Mouse (Mus musculus) midbrain, embryonic 16.5 days (tissue): ENCODE measurements around the gene Uhmk1. TPM values are rescaled to one million over a fixed set of nuclear protein-coding genes. Genes with fewer than 3 reads are reported as not detected.

Experiments
- ATAC-seq: fragments of 200-750 bp; cut with Nextera tagmentation; 2 replicates; pipeline ENCODE4 v1.8.0; 2017; ENCODE audit warnings: moderate TSS enrichment
- H3K27ac ChIP-seq: fragments of 300-500 bp; sonication (generic); 2 replicates; pipeline ENCODE4 v1.5.1; 2014; ENCODE audit warnings: mild to moderate bottlenecking, low read length, mixed read lengths
- H3K27me3 ChIP-seq: fragments of 300-500 bp; sonication (generic); 2 replicates; pipeline ENCODE4 v1.6.1; 2014; ENCODE audit warnings: low read depth, low read length, mixed read lengths; ENCODE audit not compliant: control insufficient read depth, insufficient read depth
- H3K36me3 ChIP-seq: fragments of 300-500 bp; sonication (generic); 2 replicates; pipeline ENCODE4 v1.6.1; 2014; ENCODE audit warnings: mild to moderate bottlenecking, low read length, moderate library complexity, mixed read lengths; ENCODE audit not compliant: control insufficient read depth, insufficient read depth
- H3K4me1 ChIP-seq: fragments of 300-500 bp; sonication (generic); 2 replicates; pipeline ENCODE4 v1.6.1; 2014; ENCODE audit warnings: mild to moderate bottlenecking, low read length, mixed read lengths; ENCODE audit not compliant: control insufficient read depth, insufficient read depth
- H3K4me2 ChIP-seq: fragments of 300-500 bp; sonication (generic); 2 replicates; pipeline ENCODE4 v1.6.1; 2014; ENCODE audit warnings: mild to moderate bottlenecking, low read length, mixed read lengths
- H3K4me3 ChIP-seq: fragments of 300-500 bp; sonication (generic); 2 replicates; pipeline ENCODE4 v1.5.1; 2014; ENCODE audit warnings: low read depth, mild to moderate bottlenecking, low read length, moderate library complexity, mixed read lengths
- H3K9ac ChIP-seq: fragments of 300-500 bp; sonication (generic); 2 replicates; pipeline ENCODE4 v1.6.1; 2014; ENCODE audit warnings: low read depth, low read length, mixed read lengths
- H3K9me3 ChIP-seq: fragments of 300-500 bp; sonication (generic); replicated peaks from 2 replicates; pipeline ENCODE4 v1.6.1; 2014; ENCODE audit warnings: mild to moderate bottlenecking, low read length, mixed read lengths; ENCODE audit not compliant: control insufficient read depth, poor library complexity, severe bottlenecking
- WGBS: fragments of 180-500 bp; shearing (Covaris S2); extraction: QIAGEN DNeasy Blood & Tissue Kit; methylation state at CpG from one replicate; pipeline ENCODE4 v1.1.7; 2014; 5-methylcytosine and 5-hydroxymethylcytosine counted together
- polyA plus RNA-seq: library from polyadenylated mRNA; unstranded; fragments of >200 nt; fragmentation: Nextera tagmentation; extraction: Ambion mirVana; gene quantifications from 2 replicates; pipeline ENCODE4 v1.2.1, GENCODE M21; 2015

Gene Uhmk1
- polyA plus RNA-seq, 1 experiment from 2014 or later, result 9.6 TPM

DNA sequence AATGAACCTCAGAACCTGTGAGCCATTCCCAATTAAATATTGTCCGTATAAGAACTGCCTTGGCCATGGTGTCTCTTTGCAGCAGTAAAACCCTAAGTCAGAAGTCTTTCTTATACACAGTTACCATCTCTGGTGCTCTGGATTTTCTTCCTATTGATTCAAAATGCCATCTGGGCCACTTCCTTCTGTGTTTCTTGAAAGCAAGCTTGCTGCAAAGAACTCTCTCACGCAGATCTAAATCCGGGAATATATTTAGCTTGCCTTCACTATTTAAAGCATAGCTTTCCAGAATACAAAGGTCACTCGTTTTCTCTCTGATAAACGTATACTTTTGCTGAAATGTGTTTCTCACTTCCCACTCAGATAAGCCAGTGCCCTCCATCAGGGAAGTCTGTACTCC, 28.7 kb downstream of the Uhmk1 start:
- H3K4me2 ChIP-seq, result no peak overlapping the region
- ATAC-seq, result no peak
- no peaks in the 10 kb centered on the region for H3K27me3 ChIP-seq
- H3K27ac ChIP-seq, result no peak overlapping the region
- no peaks in the 10 kb centered on the region for H3K36me3 ChIP-seq
- no peak overlapping the region for H3K9ac ChIP-seq
- no peaks in the 10 kb centered on the region for H3K9me3 ChIP-seq
- no peak overlapping the region for H3K4me3 ChIP-seq
- whole genome bisulfite sequencing, result 86% methylated on average over 5 of the region's 5 CpGs
- no peaks in the 10 kb centered on the region for H3K4me1 ChIP-seq

- WGBS, result 92% methylated on average over 3 of the region's 3 CpGs
- Histone ChIP-seq H3K9ac (no peak overlapping the region), H3K4me3 (no peak overlapping the region), H3K27me3 (no peaks in the 10 kb centered on the region), H3K36me3 (no peaks in the 10 kb centered on the region), H3K9me3 (no peaks in the 10 kb centered on the region), H3K4me2 (no peak overlapping the region), H3K4me1 (no peaks in the 10 kb centered on the region), H3K27ac (no peak overlapping the region)
- no peak for ATAC-seq
These were observed 30.1 kb downstream of the Uhmk1 start for GRCm38 (mm10) chr1:170185137-170185536.

GRCm38 (mm10) chr1:170182706-170183105, 32.5 kb downstream of the Uhmk1 start:
- H3K4me1 ChIP-seq, result no peaks in the 10 kb centered on the region

DNA sequence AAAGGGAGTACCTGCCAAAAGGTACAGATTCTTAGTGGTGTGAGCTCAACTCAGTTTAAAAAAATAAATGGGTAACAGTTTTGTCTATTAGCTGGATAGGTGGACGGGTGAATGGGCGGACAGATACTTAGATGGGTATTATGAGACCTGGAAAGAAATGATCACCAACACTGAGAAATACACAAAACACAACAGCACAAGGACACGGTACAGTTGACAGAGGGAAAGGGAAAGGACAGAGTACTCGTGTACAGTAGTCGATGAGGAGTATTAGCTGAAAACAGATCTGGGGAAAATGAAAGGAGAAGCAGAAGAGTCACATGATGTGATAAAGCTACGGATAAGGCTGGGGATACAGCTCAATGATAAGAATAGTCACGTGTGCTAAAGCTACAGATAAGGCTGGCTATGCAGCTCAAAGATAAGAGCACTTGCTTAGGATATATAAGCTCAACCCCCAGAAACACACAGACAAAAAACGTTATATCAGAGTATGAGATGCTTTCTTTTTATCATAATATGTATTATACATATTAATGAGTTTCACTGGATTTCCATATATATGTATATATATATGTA, 38.4 kb downstream of the Uhmk1 start:
- Histone ChIP-seq H3K9me3 (no peaks in the 10 kb centered on the region), H3K27me3 (no peaks in the 10 kb centered on the region), H3K9ac (no peak overlapping the region), H3K27ac (no peak overlapping the region), H3K36me3 (no peaks in the 10 kb centered on the region), H3K4me3 (no peak overlapping the region), H3K4me2 (no peak overlapping the region), H3K4me1 (peaks cover 19% of the 10 kb centered on the region)
- WGBS, result 88% methylated on average over 8 of the region's 8 CpGs
- ATAC-seq, result no peak

More at GRCm38 (mm10) chr1:170182706-170183105, 32.5 kb downstream of the Uhmk1 start:
- Histone ChIP-seq H3K36me3 (no peaks in the 10 kb centered on the region), H3K9me3 (no peaks in the 10 kb centered on the region), H3K27me3 (no peaks in the 10 kb centered on the region), H3K4me2 (no peak overlapping the region), H3K27ac (no peak overlapping the region), H3K9ac (no peak overlapping the region), H3K4me3 (no peak overlapping the region)
- no peak for ATAC-seq

GRCm38 (mm10) chr1:170175848-170176247, 39.3 kb downstream of the Uhmk1 start:
- 0 out of 2 replicates have a peak overlapping the region, but pooled peaks have one; percentile 25 for H3K4me2 ChIP-seq
- H3K4me3 ChIP-seq, result no peak overlapping the region
- no peaks in the 10 kb centered on the region for H3K27me3 ChIP-seq
- peaks cover 19% of the 10 kb centered on the region for H3K4me1 ChIP-seq
- no peaks in the 10 kb centered on the region for H3K9me3 ChIP-seq
- H3K36me3 ChIP-seq, result no peaks in the 10 kb centered on the region
- H3K27ac ChIP-seq, result peak overlapping the region; percentile 47; the same call in 1 of the 2 replicates
- H3K9ac ChIP-seq, result peak overlapping the region; percentile 28; the same call in 1 of the 2 replicates
- ATAC-seq, result no peak
- 48% methylated on average over 6 of the region's 6 CpGs for WGBS

DNA sequence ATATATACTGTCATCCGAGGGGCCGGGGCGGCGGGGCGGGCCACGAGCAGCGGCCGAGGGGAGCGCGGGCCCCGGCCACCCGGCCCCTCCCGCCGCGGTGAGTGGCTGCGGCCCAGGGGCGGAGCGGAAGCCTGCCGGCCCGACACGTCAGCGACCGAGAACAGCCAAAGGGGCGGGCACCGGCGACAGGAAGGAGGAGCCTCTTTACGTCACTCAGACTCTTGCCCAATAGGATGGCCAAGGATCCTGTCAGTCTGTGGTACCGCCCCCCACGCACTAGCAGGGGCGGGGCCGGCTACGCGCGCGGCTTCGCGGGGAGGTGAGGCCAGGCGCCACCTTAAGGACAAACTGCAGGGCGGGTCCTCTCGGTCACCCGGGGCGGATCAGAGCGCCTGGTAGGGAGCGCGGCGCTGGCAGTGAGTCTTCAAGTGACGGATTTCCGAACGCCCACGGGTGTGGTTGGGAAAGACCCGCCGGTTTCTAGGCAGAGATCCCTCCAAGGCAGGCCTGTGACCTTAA, 40.3 kb downstream of the Uhmk1 start, which contains the start of gene Uap1:
Gene Uap1 (minus strand): TSS at position 144 of the 519 bp plus-strand sequence.
- Histone ChIP-seq H3K4me2 (peak within 1 kb of the TSS; percentile 81), H3K36me3 (no peaks in the 10 kb centered on the region), H3K9ac (peak within 1 kb of the TSS; percentile 89), H3K4me1 (peaks cover 19% of the 10 kb centered on the region), H3K27me3 (no peaks in the 10 kb centered on the region), H3K9me3 (no peaks in the 10 kb centered on the region), H3K4me3 (peak within 1 kb of the TSS; percentile 85), H3K27ac (peak within 1 kb of the TSS; percentile 92)
- WGBS, result under 1% methylated on average over 52 of the region's 52 CpGs
- peak; percentile 99 for ATAC-seq

DNA sequence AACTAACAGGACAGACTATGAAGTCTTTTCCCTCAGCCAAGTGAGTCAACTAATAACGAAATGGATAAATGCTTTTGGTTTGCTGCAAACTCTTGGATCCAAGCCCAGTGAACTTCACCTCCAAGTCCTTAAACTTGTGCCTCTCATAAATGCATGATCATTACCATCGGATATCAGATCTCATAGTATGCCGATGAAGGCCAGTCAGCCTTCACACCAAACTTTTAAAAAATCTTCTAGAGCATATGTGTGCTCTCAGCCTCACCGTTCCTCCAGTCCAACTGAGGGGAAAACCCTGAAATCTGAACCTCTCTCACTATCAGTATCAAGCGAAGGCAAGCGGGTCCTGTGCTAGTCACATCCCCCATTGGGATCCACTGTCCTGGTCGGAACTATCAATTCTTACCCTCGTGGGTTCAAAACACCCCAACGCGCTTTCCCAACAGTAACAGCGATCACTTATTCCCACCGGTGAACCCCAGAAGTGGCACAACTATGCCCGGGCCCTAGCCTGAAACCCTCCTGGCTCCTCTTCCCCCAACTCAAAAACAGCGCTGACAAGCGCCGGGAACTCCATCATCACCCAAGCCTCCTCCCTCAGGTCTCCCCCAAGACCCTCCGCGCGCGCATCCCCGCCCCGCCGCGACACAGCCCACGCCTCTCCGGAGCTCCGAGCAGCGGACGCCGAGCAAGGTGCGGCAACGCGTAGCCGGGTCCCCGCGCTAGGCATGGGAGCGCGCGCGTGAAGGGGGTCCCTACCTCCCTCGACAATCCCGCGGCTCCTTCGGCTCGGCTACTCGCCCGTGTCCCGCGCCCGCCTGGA, 41.0 kb downstream of the Uhmk1 start:
- Histone ChIP-seq H3K4me1 (peaks cover 19% of the 10 kb centered on the region), H3K27ac (peak overlapping the region; percentile 92), H3K36me3 (no peaks in the 10 kb centered on the region), H3K9me3 (no peaks in the 10 kb centered on the region), H3K9ac (peak overlapping the region; percentile 89), H3K4me2 (peak overlapping the region; percentile 81), H3K4me3 (peak overlapping the region; percentile 85), H3K27me3 (no peaks in the 10 kb centered on the region)
- 2% methylated on average over 34 of the region's 50 CpGs for WGBS
- peak; percentile 87 for ATAC-seq

DNA sequence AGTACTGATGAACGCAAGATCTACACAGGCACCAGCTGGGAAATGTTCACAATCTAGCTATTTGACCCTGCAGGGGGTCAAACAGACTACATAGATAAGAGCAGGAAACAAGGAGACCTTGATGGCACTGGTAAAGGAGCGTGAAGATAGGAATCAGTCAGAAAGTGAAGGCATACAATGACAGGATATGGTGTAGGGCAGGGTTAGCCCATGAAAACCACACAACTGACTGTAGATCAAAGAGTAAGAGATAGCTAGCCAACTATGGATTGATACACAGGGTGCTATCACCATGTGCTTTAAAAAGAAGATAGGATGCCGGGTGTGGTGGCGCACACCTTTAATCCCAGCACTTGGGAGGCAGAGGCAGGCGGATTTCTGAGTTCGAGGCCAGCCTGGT, 47.4 kb downstream of the Uhmk1 start:
- peaks cover 2% of the 10 kb centered on the region; the same call in 1 of the 2 replicates for H3K4me1 ChIP-seq

GRCm38 (mm10) chr1:170164913-170165312, 50.3 kb downstream of the Uhmk1 start:
- Histone ChIP-seq H3K27ac (no peak overlapping the region), H3K4me3 (no peak overlapping the region)
- WGBS, result 88% methylated on average over 3 of the region's 3 CpGs

More for the DNA sequence above, 47.4 kb downstream of the Uhmk1 start:
- no peak overlapping the region for H3K4me2 ChIP-seq
- H3K9me3 ChIP-seq, result no peaks in the 10 kb centered on the region
- no peaks in the 10 kb centered on the region for H3K27me3 ChIP-seq
- no peak overlapping the region for H3K27ac ChIP-seq
- 91% methylated on average over 5 of the region's 6 CpGs for WGBS
- peaks cover 6% of the 10 kb centered on the region; the same call in 1 of the 2 replicates for H3K36me3 ChIP-seq
- no peak for ATAC-seq
- no peak overlapping the region for H3K9ac ChIP-seq
- H3K4me3 ChIP-seq, result no peak overlapping the region

More at GRCm38 (mm10) chr1:170164913-170165312, 50.3 kb downstream of the Uhmk1 start:
- no peak overlapping the region for H3K9ac ChIP-seq
- H3K27me3 ChIP-seq, result no peaks in the 10 kb centered on the region
- ATAC-seq, result no peak
- peaks cover 6% of the 10 kb centered on the region; the same call in 1 of the 2 replicates for H3K36me3 ChIP-seq
- no peak overlapping the region for H3K4me2 ChIP-seq
- no peaks in the 10 kb centered on the region for H3K4me1 ChIP-seq
- H3K9me3 ChIP-seq, result no peaks in the 10 kb centered on the region
